Mouse (Mus musculus) left cerebral cortex, adult 8-10 months (tissue): ENCODE data around the gene Sipa1l1. TPM values are rescaled to one million over a fixed set of nuclear protein-coding genes. Genes with fewer than 3 reads are reported as not detected.

ENCODE experiments used
- DNase-seq, 2 experiments: peaks; one replicate each; pipeline ENCODE4 v3.0.0; 2022; ENCODE audit warnings: low spot score in 2 of 2
- total RNA-seq, 4 experiments: library from RNA; stranded (reverse); gene quantifications; 2 replicates each; pipeline ENCODE4 v1.2.4; 2022

Gene Sipa1l1
- total RNA-seq, 4 experiments from 2014 or later = 245 to 307 (median 281) TPM

DNA sequence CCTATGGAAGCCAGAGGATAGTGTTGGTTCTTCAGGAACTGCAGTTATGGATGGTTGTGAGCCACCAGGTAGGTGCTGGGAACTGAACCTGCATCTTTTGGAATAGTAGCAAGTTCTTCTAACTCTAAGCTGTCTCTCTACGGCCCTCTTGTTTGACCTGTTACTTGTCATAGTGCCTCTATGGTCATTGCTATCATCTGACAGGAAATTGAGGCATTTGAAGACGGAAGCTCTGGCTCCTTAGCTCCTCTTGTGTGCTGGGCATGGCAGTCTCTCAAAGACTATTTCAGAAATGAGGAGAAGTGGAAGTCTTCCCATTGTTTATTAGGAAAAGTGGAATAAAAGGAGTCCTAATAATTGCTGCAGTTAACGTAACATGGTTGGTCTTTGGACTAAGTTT is 38.9 kb downstream of the Sipa1l1 start:
- no peak for DNase-seq

DNA sequence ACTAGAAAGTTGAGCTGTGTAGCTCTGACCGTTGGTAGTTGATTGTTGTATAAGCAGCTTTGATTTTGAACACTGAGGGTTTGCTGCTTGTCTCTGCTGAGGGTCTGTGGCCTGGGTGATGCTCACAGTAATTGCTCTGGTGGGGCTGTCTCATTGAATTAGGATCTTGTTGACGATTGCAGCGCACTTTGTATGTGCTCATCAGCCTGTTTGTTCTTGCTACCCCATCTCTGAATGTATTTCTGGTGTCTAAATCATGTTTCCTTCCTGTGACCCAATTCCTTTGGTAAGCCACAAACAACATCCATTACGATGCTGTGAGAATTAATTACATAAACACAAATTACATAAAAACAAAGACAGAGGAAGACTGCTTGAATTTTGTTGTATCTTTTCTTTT is 39.5 kb downstream of the Sipa1l1 start:
- no peak for DNase-seq

DNA sequence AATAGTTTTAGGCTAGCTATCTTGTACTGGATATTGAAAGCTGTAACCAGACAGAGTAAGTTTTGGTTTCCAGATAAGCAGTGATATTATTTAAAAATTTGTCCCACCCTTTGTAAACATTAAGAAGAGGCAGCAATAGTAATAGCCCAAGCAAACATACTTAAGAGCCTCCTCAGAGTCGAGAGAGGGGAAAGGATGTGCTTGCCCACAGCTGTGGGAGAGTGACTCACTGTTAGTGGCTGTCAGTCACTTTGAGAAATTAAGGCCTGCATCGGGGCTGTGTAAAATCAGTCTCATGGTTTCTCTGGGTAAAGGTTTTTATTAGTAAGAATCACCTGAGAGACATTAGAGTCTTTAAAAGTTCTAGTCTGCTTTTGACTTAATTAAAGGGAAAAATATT is 40.6 kb downstream of the Sipa1l1 start:
- DNase-seq = no peak

DNA sequence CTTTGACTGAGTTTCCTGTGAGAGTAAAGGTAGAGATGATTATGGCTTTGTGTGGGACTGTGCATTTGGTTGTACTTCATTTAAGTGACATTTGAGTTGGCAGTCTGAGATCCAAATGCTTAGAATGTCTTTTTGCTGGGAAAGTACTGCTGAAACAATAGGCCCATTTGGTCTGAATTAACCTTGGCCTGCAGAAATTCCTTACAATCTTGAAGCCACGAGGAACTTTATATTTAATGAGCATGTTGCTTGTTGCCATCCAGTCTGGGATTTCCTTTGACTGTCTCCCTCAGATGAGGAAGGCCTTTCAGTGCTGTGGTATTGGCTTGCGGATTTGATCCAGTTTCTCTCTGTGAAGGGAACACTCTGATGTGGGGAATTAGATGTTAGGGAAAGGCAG is 43.9 kb downstream of the Sipa1l1 start:
- no peak for DNase-seq

DNA sequence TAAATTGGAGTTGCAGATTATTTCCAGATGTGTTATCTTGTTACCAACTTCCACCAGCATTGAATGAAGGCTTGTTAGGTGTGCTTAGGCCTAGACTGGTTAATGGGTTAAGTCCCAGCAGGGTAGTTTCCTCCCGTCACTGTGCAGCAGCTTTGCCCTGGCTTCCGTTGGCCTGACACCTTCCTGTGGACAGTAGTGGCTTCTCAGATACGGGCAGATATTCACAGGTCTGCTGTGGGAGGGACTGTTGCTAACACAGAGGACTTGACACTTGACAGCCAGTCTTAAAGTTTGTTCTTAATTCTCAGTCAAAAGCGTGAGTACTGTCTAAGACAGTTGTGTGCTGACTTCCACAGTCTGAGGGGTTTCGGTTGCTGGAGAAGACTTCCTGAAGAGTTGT is 45.8 kb downstream of the Sipa1l1 start:
- DNase-seq = no peak

DNA sequence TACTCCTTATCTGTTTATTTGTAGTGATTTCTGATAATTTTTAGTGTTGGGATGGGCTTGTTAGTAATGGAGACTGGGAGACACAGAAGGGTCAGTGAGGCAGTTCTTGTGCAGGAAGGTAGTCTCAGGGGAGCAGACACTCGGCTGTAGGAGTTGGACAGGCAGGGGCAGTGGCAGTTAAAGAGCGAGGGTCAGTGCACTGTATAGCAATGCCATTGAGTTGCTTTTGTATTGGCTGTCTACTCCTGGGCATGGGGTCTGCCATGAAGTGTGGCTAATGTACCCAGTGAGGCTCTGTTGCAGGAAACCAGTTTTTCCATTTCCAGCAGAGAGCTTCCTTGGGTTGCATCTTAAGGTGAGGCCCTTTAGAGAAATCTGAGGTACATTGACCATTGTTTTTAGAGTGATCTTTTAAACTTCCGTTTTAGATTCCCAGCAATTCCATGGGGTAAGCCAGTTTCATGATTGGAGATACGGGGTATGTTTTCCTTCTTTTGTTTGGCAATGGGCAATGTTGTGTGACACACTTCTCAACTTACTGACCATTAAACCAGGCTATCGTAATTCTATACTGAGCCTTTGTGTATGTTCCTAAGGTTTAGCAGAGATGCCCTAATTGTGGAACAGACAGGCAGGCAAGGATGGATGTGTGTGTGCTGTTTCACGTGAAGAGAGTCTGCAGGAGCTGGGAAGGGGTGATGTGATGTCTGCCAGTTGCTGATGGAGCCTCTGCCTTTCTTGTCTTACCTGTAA is 47.9 kb downstream of the Sipa1l1 start:
- DNase-seq = no peak

DNA sequence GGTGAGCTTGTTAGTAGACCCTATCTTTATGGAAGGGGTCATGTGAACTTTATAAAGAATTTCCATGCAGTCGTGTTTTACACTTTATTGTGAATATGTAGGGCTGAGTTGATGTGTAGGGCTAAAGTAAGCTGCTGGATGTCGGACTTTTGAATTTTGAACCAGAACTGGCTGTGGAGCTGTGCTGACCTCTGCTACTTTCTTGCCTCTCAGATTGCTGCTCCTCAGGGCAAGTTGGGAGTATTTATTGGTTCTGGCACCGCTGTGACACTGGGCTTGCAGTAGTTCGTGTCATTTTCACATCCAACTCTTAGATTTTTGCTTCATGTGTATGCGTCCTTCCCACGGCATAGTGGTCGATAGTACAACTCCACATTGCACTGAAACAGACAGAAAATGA is 49.1 kb downstream of the Sipa1l1 start:
- DNase-seq = no peak

DNA sequence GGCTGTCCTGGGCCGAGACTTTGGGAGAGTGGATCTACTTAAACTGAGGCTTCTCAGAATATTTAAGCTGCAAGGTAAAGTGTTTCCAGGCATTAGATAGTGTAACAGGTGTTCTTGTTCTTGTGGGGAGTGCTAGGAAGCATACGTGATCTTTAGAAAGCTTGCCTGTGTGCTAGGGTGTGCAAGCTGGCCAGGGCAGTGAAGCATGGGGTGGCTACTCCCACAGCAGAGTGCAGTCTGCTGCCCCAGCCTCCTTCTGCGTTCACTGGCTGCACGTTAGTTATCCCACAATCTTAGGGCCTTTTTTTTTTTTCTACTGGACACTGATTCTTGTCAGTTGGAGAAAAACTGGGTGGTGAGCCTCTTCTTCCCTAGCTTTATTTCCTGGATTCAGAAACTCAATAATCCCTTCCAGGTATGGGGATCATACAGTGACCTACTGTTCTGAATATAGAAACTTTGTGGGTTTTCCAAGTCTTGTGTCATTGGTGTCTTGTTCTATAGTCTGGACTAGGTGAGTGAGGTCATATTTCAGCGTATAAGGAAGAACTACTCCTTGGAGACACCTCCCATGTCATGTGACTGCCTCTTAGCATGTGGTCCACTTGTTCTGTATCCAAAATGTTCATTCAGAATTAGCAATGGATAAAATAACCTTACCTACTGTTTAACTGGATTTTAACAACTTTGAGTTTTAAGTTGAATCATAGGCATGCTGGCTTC is 51.4 kb downstream of the Sipa1l1 start:
- DNase-seq = no peak

DNA sequence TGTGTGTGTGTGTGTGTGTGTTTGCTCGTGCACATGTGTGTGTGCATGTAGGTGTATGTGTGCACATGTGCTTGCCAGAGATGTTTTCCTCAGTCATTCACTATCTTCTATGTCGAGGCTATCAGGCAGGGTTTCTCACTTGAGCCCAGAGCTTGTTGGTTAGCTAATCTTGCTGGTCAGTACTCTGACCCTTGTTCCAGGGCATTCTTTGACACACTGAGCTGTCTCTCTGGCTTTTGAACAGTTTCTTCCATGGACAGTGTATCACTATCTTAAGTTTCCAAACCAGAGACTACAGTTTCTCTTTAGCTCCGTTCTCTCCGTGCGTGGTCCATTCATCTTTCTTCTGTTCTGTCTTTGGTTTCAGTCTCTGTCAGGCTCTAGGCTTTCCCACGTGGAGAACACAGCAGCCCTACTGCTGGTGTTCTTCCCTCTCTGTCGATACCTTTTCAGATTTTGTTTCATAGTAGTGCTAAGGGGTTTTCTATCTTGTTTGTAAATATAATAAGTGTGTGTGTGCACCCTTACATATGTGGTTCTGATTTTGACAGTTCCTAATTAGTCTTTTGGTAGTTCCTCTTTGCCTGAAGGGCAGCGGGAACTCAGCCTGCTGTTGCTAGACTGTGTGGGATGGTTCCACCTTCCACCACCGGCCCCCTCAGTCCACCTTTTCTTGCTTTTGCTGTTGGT is 54.2 kb downstream of the Sipa1l1 start:
- no peak for DNase-seq

DNA sequence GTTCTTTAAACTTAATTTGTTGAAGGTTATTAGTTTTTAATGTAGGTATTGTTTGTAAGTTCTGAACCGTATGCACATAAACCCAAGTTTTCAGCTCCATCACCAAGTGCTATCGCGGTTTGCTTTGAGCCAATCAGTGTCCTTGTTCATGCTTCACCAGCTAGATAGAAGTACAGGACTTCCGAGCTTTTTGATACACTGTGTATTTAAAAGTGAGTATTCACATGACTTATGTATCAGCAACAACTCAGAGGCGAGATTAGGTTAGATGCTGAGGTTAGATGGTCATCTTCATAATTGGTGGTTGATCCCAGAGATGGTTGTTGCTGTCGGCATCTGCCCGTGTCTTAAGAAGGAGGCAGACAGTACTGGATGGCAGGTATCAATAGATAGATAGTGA is 55.7 kb downstream of the Sipa1l1 start:
- DNase-seq = no peak

DNA sequence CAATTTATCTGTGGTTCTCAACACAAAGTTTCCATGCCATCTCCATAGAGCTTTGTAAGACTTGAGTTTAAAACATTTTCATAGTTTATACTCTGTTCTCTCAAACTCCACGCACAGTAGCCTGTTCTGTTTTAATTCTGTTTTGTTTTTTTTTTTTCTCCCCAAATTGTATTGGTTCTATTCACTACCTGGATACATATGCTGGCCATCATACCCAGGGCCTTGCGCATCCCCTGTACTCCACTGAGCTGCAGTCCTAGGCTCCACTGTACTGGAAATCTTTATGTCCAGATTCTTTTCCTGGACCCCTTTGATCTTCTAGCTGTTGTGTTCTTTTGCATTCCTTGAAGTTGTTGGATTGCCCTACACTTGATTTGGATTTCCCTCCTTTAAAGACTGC is 56.2 kb downstream of the Sipa1l1 start:
- DNase-seq = no peak

DNA sequence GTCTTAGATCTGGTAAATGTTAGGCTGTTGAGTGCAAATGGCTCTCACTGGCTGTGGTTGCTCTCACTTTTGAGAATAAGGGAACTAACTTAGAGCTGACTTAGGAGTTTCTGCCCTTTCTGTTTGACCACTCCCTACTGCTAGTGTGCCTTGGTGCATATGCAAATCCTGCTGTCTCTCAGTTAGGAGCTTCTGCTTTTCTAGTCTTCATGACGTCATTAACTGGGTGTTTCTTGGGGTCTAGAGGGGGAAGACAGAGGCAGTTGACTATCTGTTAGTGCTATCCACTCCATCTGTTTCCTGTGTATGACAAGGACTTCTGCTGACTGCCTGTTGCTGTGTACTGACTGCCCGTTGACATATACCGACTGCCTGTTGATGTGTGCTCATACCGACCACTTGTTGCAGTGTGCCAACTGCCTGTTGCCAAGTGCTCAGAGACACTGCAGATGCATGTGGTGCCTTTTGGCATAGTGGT is 56.7 kb downstream of the Sipa1l1 start:
- no peak for DNase-seq

DNA sequence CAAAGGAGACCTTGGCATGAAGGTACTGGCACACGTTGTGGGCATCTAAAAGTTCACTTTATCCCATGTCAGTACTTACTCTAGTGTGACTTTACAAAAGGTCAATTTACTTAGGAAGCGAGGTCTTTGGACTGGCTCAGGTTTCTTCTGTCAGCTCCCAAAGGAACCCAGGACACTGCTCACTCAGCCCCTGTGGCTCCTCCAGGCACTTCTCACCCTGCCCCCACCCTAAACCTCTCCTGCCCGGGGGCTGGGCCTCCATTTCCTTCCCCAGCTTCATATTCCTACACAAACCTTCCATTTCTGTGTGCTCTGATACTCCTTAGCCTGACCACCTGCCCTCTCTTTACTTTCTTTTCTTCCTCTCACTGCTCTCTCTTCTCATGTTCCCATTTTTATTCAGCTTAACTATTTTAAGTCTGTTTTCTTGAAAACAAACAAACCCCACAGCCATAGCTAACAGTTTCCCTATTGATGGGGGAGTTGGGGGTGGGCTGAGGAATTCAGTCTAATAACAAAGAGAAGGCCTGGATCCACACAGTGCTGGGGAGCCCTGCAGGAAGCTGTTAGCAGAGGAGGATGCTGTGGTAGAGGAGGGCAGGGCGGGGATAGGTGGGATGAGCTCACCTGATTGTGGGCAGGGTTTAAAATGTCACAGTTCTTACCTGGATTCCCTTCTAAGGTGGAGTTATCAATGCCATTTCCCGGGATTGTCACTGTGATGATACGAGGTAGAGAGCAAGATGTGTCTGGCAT is 57.4 kb downstream of the Sipa1l1 start:
- DNase-seq = no peak

DNA sequence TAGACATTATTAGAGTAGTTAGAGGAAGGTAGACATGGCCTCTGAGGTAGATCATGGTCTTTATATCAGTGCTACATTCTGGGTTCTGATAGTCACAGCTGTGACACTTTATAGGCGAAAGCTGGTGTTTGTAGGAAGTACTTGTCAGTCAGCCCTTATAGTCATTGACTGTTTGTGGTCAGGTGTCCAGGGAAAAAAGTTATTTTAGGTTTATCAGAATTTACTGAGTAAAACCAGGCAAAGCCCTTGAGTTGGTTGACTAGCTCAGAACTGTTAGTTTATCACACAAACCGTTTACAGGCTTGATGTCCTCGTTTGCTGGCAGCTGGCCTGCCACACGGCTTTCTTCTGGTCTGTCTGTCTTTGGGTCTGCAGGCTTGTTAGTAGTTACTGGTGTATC is 61.0 kb downstream of the Sipa1l1 start:
- no peak for DNase-seq

DNA sequence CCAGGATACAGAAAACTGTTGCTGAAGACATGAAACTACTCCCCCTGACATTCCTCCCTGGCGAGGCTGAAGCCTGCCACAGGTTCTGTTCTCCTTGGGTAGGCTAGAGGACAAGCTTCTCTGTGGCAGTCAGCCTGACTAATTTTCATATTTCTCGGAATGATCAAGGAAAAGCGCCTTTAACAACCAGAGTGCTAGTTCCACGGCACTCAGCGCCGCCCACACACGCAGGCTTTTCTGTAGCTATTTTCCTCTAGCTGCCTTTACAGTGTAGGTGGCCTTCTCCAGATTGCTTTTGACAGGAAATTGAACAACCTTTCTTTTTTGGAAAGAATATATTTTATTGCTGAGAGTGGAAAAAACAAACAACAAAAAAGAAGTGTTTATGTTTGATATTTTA is 62.1 kb downstream of the Sipa1l1 start:
- DNase-seq = peak; percentile 34 to 81

DNA sequence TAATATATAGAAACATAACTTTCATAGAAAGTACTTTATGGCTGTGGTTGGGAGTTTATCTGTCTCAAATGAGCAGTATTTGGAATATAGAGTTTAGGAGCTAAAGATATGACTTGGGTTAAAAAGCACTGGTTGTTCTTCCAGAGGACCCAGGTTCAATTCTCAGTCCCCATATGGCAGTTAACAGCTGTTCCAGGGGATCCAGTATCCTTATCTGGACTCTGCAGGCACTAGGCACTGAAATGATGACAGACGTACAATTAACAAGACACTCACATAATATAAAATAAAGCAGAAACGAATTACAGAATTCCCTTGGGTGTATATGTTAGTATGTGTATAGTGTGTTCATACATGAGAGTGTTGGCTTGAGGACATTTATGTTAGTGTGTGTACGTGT is 64.1 kb downstream of the Sipa1l1 start:
- DNase-seq = no peak

DNA sequence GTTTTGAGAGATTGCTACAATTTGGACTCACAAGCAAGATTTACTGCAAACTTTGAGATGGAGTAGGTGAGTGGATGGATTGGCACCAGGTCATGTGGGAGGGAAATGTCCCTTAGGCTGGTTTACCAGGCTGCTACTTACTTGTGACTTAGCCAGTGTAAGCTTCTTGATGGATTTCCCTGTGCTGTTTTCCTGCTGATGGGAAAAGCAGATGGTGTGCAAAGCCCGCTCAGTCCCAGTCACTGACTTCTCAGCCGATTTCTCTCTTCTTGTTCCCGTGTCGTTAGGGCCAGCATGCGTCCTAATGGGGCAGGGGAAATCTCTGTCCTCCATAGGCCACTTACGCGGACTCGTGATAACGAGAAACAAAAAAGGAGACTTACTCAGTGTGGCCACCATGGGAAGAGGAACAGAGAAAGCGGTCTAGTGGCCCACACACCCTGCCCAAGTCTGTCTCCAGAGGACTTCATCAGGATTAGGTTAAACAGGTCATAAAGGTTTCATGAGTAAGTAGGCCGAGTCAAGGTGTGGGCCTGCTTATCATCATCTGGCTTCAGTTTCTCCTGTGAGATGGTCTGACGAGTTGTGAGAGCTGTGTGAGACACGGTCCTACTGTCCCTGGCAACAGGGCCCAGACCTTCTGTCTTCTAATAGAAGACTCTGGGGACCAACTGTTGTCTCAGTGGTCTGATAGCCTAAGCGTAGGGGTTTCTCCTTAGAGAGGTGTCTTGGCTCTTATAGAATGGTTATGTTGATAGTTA is 65.5 kb downstream of the Sipa1l1 start:
- no peak for DNase-seq

DNA sequence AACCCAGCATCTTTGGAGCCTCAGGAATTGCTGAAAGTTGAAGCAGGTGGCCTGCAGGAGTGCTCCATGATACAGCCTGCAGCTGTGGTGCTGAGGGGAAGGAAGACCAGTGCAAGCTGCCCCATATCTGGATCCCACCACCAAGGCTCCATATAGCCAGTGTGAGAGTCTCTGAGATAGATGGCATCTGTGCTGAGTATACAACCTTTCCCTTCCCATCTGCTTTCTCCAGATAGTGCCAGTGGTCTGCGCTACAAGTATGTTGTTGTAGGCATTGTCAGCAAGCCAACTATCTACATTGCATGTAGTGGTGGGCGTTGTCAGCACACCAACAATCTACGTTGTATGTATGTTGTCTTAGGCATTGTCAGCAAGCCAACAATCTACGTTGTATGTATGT is 68.0 kb downstream of the Sipa1l1 start:
- no peak for DNase-seq

DNA sequence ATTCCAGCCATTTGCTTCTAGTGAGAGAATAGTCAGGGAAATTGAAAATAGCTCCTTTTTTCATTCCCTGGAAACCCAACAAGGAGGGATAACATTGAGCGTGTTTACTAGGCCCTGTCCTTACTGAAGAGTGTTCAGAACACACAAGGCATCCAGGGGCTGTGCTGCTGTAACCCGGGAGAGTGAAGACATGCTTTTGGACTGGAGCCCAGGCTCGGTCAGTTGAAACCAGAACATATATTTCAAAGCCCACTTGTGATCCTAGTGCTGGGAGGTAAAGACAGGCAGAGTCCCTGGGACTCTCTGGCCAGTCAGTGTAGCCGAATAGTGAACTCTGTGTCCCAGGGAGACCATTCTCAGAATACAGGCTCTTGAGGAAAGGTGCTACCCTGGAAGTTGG is 68.8 kb downstream of the Sipa1l1 start:
- no peak for DNase-seq

DNA sequence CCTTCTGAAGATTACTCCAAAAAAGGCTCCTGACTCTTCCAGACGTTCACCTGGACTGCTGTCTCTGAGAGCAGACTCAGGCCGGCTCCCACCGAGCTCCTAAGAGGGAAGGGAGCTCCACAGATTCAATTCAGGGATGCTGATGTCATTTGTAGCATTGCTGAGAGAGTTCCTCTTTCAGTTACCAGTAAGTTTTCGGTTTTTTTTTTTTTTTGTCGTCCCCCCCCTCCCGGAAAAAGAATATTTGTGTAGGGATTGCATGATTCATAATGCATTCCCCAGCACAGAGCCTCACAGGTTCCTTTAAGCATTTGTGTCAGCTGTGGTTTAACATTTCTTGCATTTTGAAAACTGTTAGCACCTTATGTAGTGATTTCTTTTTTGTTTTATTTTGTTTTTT is 71.6 kb downstream of the Sipa1l1 start:
- no peak for DNase-seq

DNA sequence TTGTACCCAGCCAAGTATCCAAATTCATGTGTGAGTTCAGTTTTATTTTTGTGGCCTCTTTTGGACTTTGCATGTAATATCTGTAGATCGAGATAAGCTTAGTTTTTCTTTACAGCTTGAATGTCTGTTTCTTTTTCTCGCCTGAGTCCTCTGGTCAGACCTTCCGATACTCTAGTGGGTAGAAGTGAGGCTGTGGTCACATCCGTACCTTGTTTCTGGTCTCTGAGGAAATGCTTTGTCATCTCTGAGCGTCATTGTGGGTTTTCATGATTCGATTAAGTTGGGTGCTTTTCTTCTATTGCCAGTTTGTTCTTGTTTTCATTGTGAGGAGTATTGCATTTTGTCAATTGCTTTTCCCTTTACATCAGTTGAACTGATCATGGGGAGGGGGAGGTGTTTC is 76.1 kb downstream of the Sipa1l1 start:
- no peak for DNase-seq
